Comparison of ENCODE assay signal across 8 mouse cellular contexts in the genomic region with DNA sequence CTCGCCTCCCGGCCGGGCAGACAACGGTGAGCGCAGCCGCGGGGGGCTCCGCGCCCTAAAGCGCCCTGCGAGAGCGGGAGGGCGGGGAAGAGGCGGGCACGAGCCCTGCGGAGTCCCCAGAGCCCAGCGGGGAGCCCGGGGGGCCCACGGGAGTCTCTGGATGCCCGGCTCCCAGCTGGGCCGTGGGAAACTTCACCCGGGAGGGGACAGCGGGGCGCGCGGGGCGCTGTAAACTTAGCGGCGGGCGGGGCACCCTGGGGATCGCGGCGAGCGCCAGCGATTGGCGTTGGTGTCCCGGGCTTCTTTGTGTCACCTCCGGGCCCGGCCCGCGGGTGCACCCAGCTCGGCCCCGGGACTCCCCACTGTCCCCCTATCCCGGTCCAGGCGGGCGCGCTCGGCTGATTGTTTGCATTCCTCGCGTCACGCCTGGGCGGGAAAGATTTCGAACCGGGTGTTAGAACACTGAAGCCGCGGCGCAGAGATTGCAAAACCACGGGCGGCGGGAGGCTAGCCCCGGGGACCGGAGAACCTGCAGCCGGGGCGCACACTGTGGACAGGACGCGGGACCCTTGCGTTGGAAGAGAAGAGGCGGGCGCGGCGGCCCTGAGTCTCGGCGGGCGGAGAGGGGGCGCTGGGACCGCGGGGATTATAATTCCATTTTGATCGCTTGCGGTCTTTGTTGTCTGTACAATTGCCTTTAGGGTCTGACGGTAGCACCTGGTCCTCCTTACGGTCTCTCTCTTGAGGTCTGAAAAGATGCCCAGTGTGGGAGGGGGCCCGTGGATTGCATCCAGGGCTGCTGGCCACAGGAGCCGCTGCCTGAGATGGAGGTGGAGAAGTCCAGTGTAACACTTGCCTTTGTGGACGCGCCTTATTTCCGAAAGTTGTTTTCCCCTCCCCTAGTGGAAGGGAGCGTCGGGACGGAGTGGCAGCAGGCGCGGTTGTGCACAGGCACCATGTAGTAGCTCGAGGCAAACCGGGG. TPM values are rescaled to one million over a fixed set of nuclear protein-coding genes. Genes with fewer than 3 reads are reported as not detected.
DNase-seq lines count a peak whose midpoint lies in the region; ATAC-seq lines count a peak whose summit lies in the region.

No protein-coding gene starts in this region.

- peak; percentile 39 for ATAC-seq in common myeloid progenitor, adult 5-6 weeks (replicated peaks; ENCODE audit: low read depth, poor library complexity, severe bottlenecking)
- ATAC-seq in megakaryocyte-erythroid progenitor cell, adult 5-6 weeks (replicated peaks; ENCODE audit: low FRiP score, low TSS enrichment, poor library complexity, severe bottlenecking), result peak; percentile 53
- ATAC-seq in erythroid progenitor cell, adult 5-6 weeks (replicated peaks; ENCODE audit: low FRiP score, poor library complexity, severe bottlenecking), result no peak

- intact Hi-C loops in left cerebral cortex, postnatal 4 days (cut with DNase I), result no loop called here

- peak; percentile 89 for DNase-seq in adrenal gland, adult 2 months
- peak; percentile 63 for DNase-seq in gastrocnemius, postnatal 25 days
- peak; percentile 63 for DNase-seq in induced T-regulatory cell, adult 2 months (ENCODE audit: low read depth)
- DNase-seq in left cerebral cortex, postnatal 4 days, result peak; percentile 48
- peak; percentile 46 for DNase-seq in right cerebral cortex, postnatal 4 days

RNA-seq across cellular contexts. Expression of a gene that starts 0.8 kb away (rescaled TPM):
- total RNA-seq in adrenal gland, adult 2 months (2021), result 10 to 100 TPM; 44.3 to 45.1 TPM
- 19.1 and 19.5 TPM in 2 replicates for polyA plus RNA-seq in adrenal gland, adult 2 months (2012; rRNA removed)
- 12.2 and 13.8 TPM in 2 replicates for total RNA-seq in common myeloid progenitor, adult 5-6 weeks (2017)
- 10 to 100 TPM; 13.2 to 13.5 TPM for total RNA-seq in gastrocnemius, postnatal 25 days (2021)
- 10 to 100 TPM; 37.6 to 43.8 TPM for total RNA-seq in left cerebral cortex, postnatal 4 days (2021)
- 2.7 and 8.0 TPM in 2 replicates for total RNA-seq in megakaryocyte-erythroid progenitor cell, adult 5-6 weeks (2014; fragmentation: Nextera tagmentation)
- total RNA-seq in megakaryocyte-erythroid progenitor cell, adult 5-6 weeks (2017), result 1.2 and 5.9 TPM in 2 replicates
- total RNA-seq in erythroid progenitor cell, adult 5-6 weeks (2015; ENCODE audit: low replicate concordance), result 2.5 and 5.0 TPM in 2 replicates
- 3.0 and 5.5 TPM in 2 replicates for total RNA-seq in erythroid progenitor cell, adult 5-6 weeks (2017; ENCODE audit: low replicate concordance)
